Mouse (Mus musculus): Measurements from ENCODE around the gene Sertad1.

Gene Sertad1

GRCm38 (mm10) chr7:27537998-27538397 lies 51.3 kb downstream of the Sertad1 start:
- in situ Hi-C loops (cut with MboI; ENCODE audit: low sequenced_read_pairs) = no loop called here

GRCm38 (mm10) chr7:27538797-27539196 lies 52.1 kb downstream of the Sertad1 start:
- in situ Hi-C loops (cut with MboI; ENCODE audit: low sequenced_read_pairs) = no loop called here
